Mouse (Mus musculus) kidney, adult 2 months (tissue): ENCODE results near the gene Tmem9.

ENCODE experiments used
- CTCF ChIP-seq: fragments of 200-500 bp; conservative IDR thresholded peaks from 2 replicates; pipeline ENCODE4 v1.5.1; 2011; ENCODE audit warnings: low read depth, mild to moderate bottlenecking, control low read depth, low read length, moderate library complexity, mixed read lengths; ENCODE audit not compliant: insufficient read depth, insufficient read length
- POLR2A ChIP-seq: fragments of 200-500 bp; IDR thresholded peaks from one replicate; pipeline ENCODE4 v1.6.1; 2011; ENCODE audit warnings: low read depth, low read length, control low read depth

GRCm38 (mm10) chr1:136067579-136067978, 59.6 kb downstream of the Tmem9 start:
- TF ChIP-seq CTCF (no peak), POLR2A (no peak)
